Mouse (Mus musculus): ENCODE measurements at regions not wholly inside any gene's neighbourhood (a gene's known extent, or its start where the extent isn't known, plus 50 kb on each side); places are given as distances from the start of the nearest gene placed in this dataset.
A peak's percentile ranks its signal among the peaks of the same experiment; 100 is the strongest.

DNA sequence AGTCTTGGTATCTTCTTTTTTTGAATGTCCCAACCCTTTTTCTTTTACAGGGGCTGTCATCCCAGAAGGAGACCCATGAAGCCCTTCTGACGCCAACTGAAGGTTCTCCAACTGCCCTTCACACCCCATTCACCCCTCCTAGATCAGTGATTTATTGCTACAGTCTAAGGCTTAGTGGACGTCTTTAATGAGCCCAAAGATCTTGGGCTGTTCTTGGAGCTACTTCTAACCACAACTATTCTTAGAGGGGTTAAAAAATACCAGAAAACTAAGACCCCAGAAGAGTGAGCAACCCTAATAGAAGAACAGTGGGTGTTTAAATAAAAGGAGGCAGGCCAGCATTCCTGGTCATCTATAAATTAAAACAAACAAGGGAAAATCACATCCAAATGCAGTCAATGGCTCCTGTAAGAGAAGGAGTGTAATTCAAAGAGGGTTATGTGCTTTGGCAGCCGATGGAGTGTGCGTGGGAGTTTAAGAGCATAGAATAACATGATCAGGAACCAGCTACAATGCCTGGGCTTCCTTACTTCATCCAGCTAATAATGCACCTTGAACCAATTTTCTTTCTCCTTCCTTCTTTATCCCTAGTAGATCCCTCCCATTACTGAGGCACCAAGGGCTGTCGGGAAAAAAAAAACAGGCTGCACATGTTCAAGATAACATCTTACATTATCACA, 113.3 kb downstream of the Qpct start:
- ATAC-seq (ENCODE audit: insufficient number of reproducible peaks, insufficient read depth, low FRiP score, low read depth), result no peak

DNA sequence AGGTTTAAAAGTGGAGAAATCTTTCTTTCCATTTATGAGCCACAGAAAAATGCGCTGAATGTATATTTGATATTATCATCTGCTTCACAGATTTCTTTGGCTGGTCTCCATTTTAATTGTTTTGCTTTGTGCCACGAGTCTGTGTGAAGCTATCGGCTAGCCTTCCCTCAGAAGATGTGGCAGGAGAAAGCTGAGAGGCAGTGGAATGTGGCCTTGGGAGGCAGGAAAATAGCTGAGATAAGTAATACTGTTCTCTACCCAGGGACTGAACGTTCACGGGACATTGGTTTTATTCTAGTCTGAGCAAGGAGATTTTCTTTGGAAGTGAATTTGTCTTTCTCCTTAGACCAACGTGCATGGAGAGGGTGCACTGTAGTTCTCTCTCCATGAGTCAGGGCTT, 112.3 kb downstream of the Qpct start:
- Histone ChIP-seq H3K4me3 (ENCODE audit: control insufficient read depth in 1 of 2, insufficient read depth in 1 of 2, low read depth in 1 of 2, low read length in 2 of 2) (no peak overlapping the region), H3K4me1 (ENCODE audit: control insufficient read depth in 2 of 2, insufficient read depth in 2 of 2, low read length in 2 of 2) (peaks cover 0 to 8% of the 10 kb centered on the region in 2 experiments; a peak in 3 of 4 replicates), H3K4me2 (ENCODE audit: low read length) (no peak overlapping the region), H3K9ac (ENCODE audit: low read length) (no peak overlapping the region), H3K9me3 (ENCODE audit: control insufficient read depth, low read length) (no peaks in the 10 kb centered on the region), H3K27ac (replicated peaks in 1 of 2; ENCODE audit: control insufficient read depth in 1 of 2, insufficient read depth in 1 of 2, low read depth in 2 of 2, low read length in 2 of 2) (peak overlapping the region in 1 of 2 experiments; percentile 43; a peak in 1 of 4 replicates), H3K36me3 (ENCODE audit: control insufficient read depth, insufficient read depth, low read length) (no peaks in the 10 kb centered on the region), H3K27me3 (ENCODE audit: control insufficient read depth, insufficient read depth, low read length) (no peaks in the 10 kb centered on the region)
- no peak for ATAC-seq (ENCODE audit: insufficient number of reproducible peaks, insufficient read depth, low FRiP score, low read depth)
- 15% methylated on average over 6 of the region's 6 CpGs for WGBS

More for the DNA sequence above, 113.3 kb downstream of the Qpct start:
- Histone ChIP-seq H3K4me3 (ENCODE audit: control insufficient read depth in 1 of 2, insufficient read depth in 1 of 2, low read depth in 1 of 2, low read length in 2 of 2) (no peak overlapping the region), H3K27ac (replicated peaks in 1 of 2; ENCODE audit: control insufficient read depth in 1 of 2, insufficient read depth in 1 of 2, low read depth in 2 of 2, low read length in 2 of 2) (no peak overlapping the region), H3K27me3 (ENCODE audit: control insufficient read depth, insufficient read depth, low read length) (no peaks in the 10 kb centered on the region), H3K9ac (ENCODE audit: low read length) (no peak overlapping the region), H3K4me2 (ENCODE audit: low read length) (no peak overlapping the region), H3K4me1 (ENCODE audit: control insufficient read depth in 2 of 2, insufficient read depth in 2 of 2, low read length in 2 of 2) (peaks cover 0 to 8% of the 10 kb centered on the region in 2 experiments; a peak in 3 of 4 replicates), H3K9me3 (ENCODE audit: control insufficient read depth, low read length) (no peaks in the 10 kb centered on the region), H3K36me3 (ENCODE audit: control insufficient read depth, insufficient read depth, low read length) (no peaks in the 10 kb centered on the region)
- 67% methylated on average over 5 of the region's 5 CpGs for WGBS

GRCm38 (mm10) chr17:79154138-79154537, 102.4 kb downstream of the Qpct start:
- Histone ChIP-seq H3K4me3 (ENCODE audit: control insufficient read depth in 1 of 2, insufficient read depth in 1 of 2, low read depth in 1 of 2, low read length in 2 of 2) (no peak overlapping the region), H3K4me2 (ENCODE audit: low read length) (no peak overlapping the region), H3K4me1 (ENCODE audit: control insufficient read depth in 2 of 2, insufficient read depth in 2 of 2, low read length in 2 of 2) (no peaks in the 10 kb centered on the region), H3K9me3 (ENCODE audit: control insufficient read depth, low read length) (no peaks in the 10 kb centered on the region), H3K27me3 (ENCODE audit: control insufficient read depth, insufficient read depth, low read length) (no peaks in the 10 kb centered on the region), H3K27ac (replicated peaks in 1 of 2; ENCODE audit: control insufficient read depth in 1 of 2, insufficient read depth in 1 of 2, low read depth in 2 of 2, low read length in 2 of 2) (no peak overlapping the region), H3K9ac (ENCODE audit: low read length) (no peak overlapping the region), H3K36me3 (ENCODE audit: control insufficient read depth, insufficient read depth, low read length) (no peaks in the 10 kb centered on the region)
- no peak for ATAC-seq (ENCODE audit: insufficient number of reproducible peaks, insufficient read depth, low FRiP score, low read depth)
- WGBS, result 76% methylated on average over 2 of the region's 2 CpGs

DNA sequence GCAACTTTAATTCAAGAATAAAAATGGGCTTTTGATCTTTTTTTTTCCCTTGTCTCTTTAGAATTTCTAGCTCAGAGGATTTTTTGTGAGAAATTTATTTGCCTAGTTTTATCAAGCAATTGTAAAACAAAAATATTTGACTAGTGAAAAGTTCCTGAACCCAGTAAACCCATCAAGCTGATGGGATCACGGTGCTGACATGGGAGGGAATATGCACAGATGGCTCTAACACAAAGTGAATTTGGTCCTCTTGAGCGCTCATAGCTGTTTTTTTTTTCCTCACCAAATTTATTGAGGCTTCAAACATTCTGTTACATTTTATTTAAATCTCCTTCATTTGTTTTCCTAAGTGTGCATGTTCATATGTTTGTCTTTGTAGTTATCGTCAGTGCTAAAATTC, 101.1 kb downstream of the Qpct start:
- Histone ChIP-seq H3K4me1 (ENCODE audit: control insufficient read depth in 2 of 2, insufficient read depth in 2 of 2, low read length in 2 of 2) (no peaks in the 10 kb centered on the region), H3K27ac (replicated peaks in 1 of 2; ENCODE audit: control insufficient read depth in 1 of 2, insufficient read depth in 1 of 2, low read depth in 2 of 2, low read length in 2 of 2) (no peak overlapping the region), H3K4me2 (ENCODE audit: low read length) (no peak overlapping the region), H3K36me3 (ENCODE audit: control insufficient read depth, insufficient read depth, low read length) (no peaks in the 10 kb centered on the region), H3K9ac (ENCODE audit: low read length) (no peak overlapping the region), H3K27me3 (ENCODE audit: control insufficient read depth, insufficient read depth, low read length) (no peaks in the 10 kb centered on the region), H3K4me3 (ENCODE audit: control insufficient read depth in 1 of 2, insufficient read depth in 1 of 2, low read depth in 1 of 2, low read length in 2 of 2) (no peak overlapping the region), H3K9me3 (ENCODE audit: control insufficient read depth, low read length) (no peaks in the 10 kb centered on the region)
- WGBS, result 84% methylated on average over 3 of the region's 3 CpGs
- ATAC-seq (ENCODE audit: insufficient number of reproducible peaks, insufficient read depth, low FRiP score, low read depth), result no peak

GRCm38 (mm10) chr17:79147883-79148282, 96.2 kb downstream of the Qpct start:
- Histone ChIP-seq H3K9me3 (ENCODE audit: control insufficient read depth, low read length) (no peaks in the 10 kb centered on the region), H3K9ac (ENCODE audit: low read length) (no peak overlapping the region), H3K27ac (replicated peaks in 1 of 2; ENCODE audit: control insufficient read depth in 1 of 2, insufficient read depth in 1 of 2, low read depth in 2 of 2, low read length in 2 of 2) (no peak overlapping the region), H3K4me3 (ENCODE audit: control insufficient read depth in 1 of 2, insufficient read depth in 1 of 2, low read depth in 1 of 2, low read length in 2 of 2) (no peak overlapping the region), H3K27me3 (ENCODE audit: control insufficient read depth, insufficient read depth, low read length) (no peaks in the 10 kb centered on the region), H3K4me1 (ENCODE audit: control insufficient read depth in 2 of 2, insufficient read depth in 2 of 2, low read length in 2 of 2) (no peaks in the 10 kb centered on the region), H3K4me2 (ENCODE audit: low read length) (no peak overlapping the region), H3K36me3 (ENCODE audit: control insufficient read depth, insufficient read depth, low read length) (no peaks in the 10 kb centered on the region)
- ATAC-seq (ENCODE audit: insufficient number of reproducible peaks, insufficient read depth, low FRiP score, low read depth), result no peak
- WGBS, result 62% methylated on average over 3 of the region's 3 CpGs

DNA sequence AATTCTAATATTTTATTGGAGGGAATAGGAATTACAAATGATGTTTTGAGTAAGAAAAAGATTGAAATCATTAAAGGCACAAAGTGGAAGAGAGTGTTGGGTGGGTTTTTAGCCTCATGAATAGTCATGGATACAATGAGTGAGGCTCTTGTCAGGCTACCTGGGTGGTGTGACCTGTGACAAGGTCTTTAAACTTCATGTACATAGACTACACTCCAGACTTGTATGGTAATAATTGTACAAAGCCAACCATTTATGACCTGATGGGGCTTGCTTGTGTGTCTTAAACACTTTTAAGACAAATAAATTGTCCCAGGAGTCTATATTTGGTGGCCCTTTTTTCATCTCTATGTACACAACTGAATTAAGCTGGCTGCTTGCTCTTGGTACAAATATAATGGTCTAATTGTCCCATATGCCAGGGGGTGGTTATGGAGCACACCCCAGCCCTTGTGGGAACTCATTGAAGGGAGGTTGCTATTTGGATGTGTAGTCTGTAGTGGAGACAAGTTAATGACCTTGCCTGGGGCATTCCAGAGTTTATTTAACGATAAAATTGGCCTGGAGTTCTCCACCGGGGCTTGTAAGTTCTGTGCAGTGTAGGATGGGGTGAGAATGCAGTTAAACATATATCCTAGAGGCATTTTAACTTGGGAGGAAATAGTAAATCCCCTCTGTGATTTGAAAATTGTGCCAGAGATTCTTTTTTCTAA, 93.4 kb downstream of the Qpct start:
- 55% methylated on average over 2 of the region's 2 CpGs for WGBS
- H3K4me2 ChIP-seq (ENCODE audit: low read length), result no peak overlapping the region
- H3K9me3 ChIP-seq (ENCODE audit: control insufficient read depth, low read length), result no peaks in the 10 kb centered on the region
- no peaks in the 10 kb centered on the region for H3K36me3 ChIP-seq (ENCODE audit: control insufficient read depth, insufficient read depth, low read length)
- H3K4me1 ChIP-seq (ENCODE audit: control insufficient read depth in 2 of 2, insufficient read depth in 2 of 2, low read length in 2 of 2), result no peaks in the 10 kb centered on the region
- no peaks in the 10 kb centered on the region for H3K27me3 ChIP-seq (ENCODE audit: control insufficient read depth, insufficient read depth, low read length)
- H3K9ac ChIP-seq (ENCODE audit: low read length), result no peak overlapping the region
- no peak overlapping the region for H3K4me3 ChIP-seq (ENCODE audit: control insufficient read depth in 1 of 2, insufficient read depth in 1 of 2, low read depth in 1 of 2, low read length in 2 of 2)
- no peak overlapping the region for H3K27ac ChIP-seq (replicated peaks in 1 of 2; ENCODE audit: control insufficient read depth in 1 of 2, insufficient read depth in 1 of 2, low read depth in 2 of 2, low read length in 2 of 2)
- no peak for ATAC-seq (ENCODE audit: insufficient number of reproducible peaks, insufficient read depth, low FRiP score, low read depth)

- Histone ChIP-seq H3K27me3 (ENCODE audit: control insufficient read depth, insufficient read depth, low read length) (no peaks in the 10 kb centered on the region), H3K9ac (ENCODE audit: low read length) (no peak overlapping the region), H3K4me3 (ENCODE audit: control insufficient read depth in 1 of 2, insufficient read depth in 1 of 2, low read depth in 1 of 2, low read length in 2 of 2) (no peak overlapping the region), H3K4me1 (ENCODE audit: control insufficient read depth in 2 of 2, insufficient read depth in 2 of 2, low read length in 2 of 2) (no peaks in the 10 kb centered on the region), H3K36me3 (ENCODE audit: control insufficient read depth, insufficient read depth, low read length) (no peaks in the 10 kb centered on the region), H3K9me3 (ENCODE audit: control insufficient read depth, low read length) (no peaks in the 10 kb centered on the region), H3K4me2 (ENCODE audit: low read length) (no peak overlapping the region), H3K27ac (replicated peaks in 1 of 2; ENCODE audit: control insufficient read depth in 1 of 2, insufficient read depth in 1 of 2, low read depth in 2 of 2, low read length in 2 of 2) (no peak overlapping the region)
- WGBS, result 17% methylated on average over 1 of the region's 1 CpGs
- ATAC-seq (ENCODE audit: insufficient number of reproducible peaks, insufficient read depth, low FRiP score, low read depth), result no peak
Measured at GRCm38 (mm10) chr17:79143031-79143430, 91.3 kb downstream of the Qpct start.

Data from heart, embryonic 14.5 days (tissue).